Mouse (Mus musculus): ENCODE data around the gene Habp4. TPM values are rescaled to one million over a fixed set of nuclear protein-coding genes. Genes with fewer than 3 reads are reported as not detected.

The Habp4 gene
- total RNA-seq (2021), result 100 to 1,000 TPM; 147 to 149 TPM
- long read RNA-seq, experiment 1, full-length matches to known transcripts, result 332 of 354 reads
- long read RNA-seq, experiment 1, partial matches to known transcripts, result 6 of 354 reads
- long read RNA-seq, experiment 1, other reads (novel, unspliced or antisense), result 16 of 354 reads
- long read RNA-seq, experiment 2, full-length matches to known transcripts, result 486 of 511 reads
- long read RNA-seq, experiment 2, partial matches to known transcripts, result 8 of 511 reads
- long read RNA-seq, experiment 2, other reads (novel, unspliced or antisense), result 17 of 511 reads

- Histone ChIP-seq H3K4me3 (peak within 1 kb of the TSS; percentile 87), H3K27ac (peak within 1 kb of the TSS; percentile 90)
- DNase-seq (ENCODE audit: low spot score in 2 of 2), result peak; percentile 99
- no peak for TF ChIP-seq CTCF (conservative IDR thresholded peaks at IDR 0.05)
These were observed at the start of gene Habp4 for GRCm38 (mm10) chr13:64161548-64161915. Habp4 (plus strand) TSS chr13:64161824.

GRCm38 (mm10) chr13:64117442-64117841 lies 44.2 kb upstream of the Habp4 start:
- DNase-seq (ENCODE audit: low spot score in 2 of 2), result no peak
- TF ChIP-seq CTCF (conservative IDR thresholded peaks at IDR 0.05), result peak; percentile 61

GRCm38 (mm10) chr13:64120760-64121159 lies 40.9 kb upstream of the Habp4 start:
- no peak for TF ChIP-seq CTCF (conservative IDR thresholded peaks at IDR 0.05)
- no peak for DNase-seq (ENCODE audit: low spot score in 2 of 2)
- no peak overlapping the region for H3K4me3 ChIP-seq
- no peak overlapping the region for H3K27ac ChIP-seq

More at GRCm38 (mm10) chr13:64117442-64117841, 44.2 kb upstream of the Habp4 start:
- no peak overlapping the region for H3K27ac ChIP-seq
- no peak overlapping the region for H3K4me3 ChIP-seq

- no peak for DNase-seq (ENCODE audit: low spot score in 2 of 2)
- Histone ChIP-seq H3K4me3 (no peak overlapping the region), H3K27ac (no peak overlapping the region)
- no peak for TF ChIP-seq CTCF (conservative IDR thresholded peaks at IDR 0.05)
These were observed 38.0 kb upstream of the Habp4 start for GRCm38 (mm10) chr13:64123491-64124188.

GRCm38 (mm10) chr13:64124886-64125285 lies 36.7 kb upstream of the Habp4 start:
- H3K4me3 ChIP-seq, result no peak overlapping the region
- TF ChIP-seq CTCF (conservative IDR thresholded peaks at IDR 0.05), result no peak
- H3K27ac ChIP-seq, result no peak overlapping the region
- no peak for DNase-seq (ENCODE audit: low spot score in 2 of 2)

GRCm38 (mm10) chr13:64126316-64126715 lies 35.3 kb upstream of the Habp4 start:
- DNase-seq (ENCODE audit: low spot score in 2 of 2), result no peak
- Histone ChIP-seq H3K4me3 (no peak overlapping the region), H3K27ac (no peak overlapping the region)
- no peak for TF ChIP-seq CTCF (conservative IDR thresholded peaks at IDR 0.05)

GRCm38 (mm10) chr13:64128858-64129615 lies 32.6 kb upstream of the Habp4 start, which contains the start of gene Slc35d2:
Slc35d2 (minus strand) TSS chr13:64129368.
- no peak for TF ChIP-seq CTCF (conservative IDR thresholded peaks at IDR 0.05)
- peak within 1 kb of the TSS; percentile 64 for H3K27ac ChIP-seq
- peak within 1 kb of the TSS; percentile 56 for H3K4me3 ChIP-seq
- no peak for DNase-seq (ENCODE audit: low spot score in 2 of 2)

GRCm38 (mm10) chr13:64129616-64130375 lies 31.8 kb upstream of the Habp4 start:
- Histone ChIP-seq H3K27ac (peak overlapping the region; percentile 64), H3K4me3 (peak overlapping the region; percentile 56)
- peak; percentile 58 for TF ChIP-seq CTCF (conservative IDR thresholded peaks at IDR 0.05)
- peak; percentile 5 to 31 for DNase-seq (ENCODE audit: low spot score in 2 of 2)

- no peak overlapping the region for H3K4me3 ChIP-seq
- no peak for TF ChIP-seq CTCF (conservative IDR thresholded peaks at IDR 0.05)
- no peak overlapping the region for H3K27ac ChIP-seq
- DNase-seq (ENCODE audit: low spot score in 2 of 2), result no peak
These were observed 11.5 kb upstream of the Habp4 start for GRCm38 (mm10) chr13:64150121-64150520.

GRCm38 (mm10) chr13:64152241-64152669 lies 9.4 kb upstream of the Habp4 start:
- no peak for TF ChIP-seq CTCF (conservative IDR thresholded peaks at IDR 0.05)
- H3K27ac ChIP-seq, result peak overlapping the region; percentile 61
- peak; percentile 47 to 67 for DNase-seq (ENCODE audit: low spot score in 2 of 2)
- H3K4me3 ChIP-seq, result peak overlapping the region; percentile 84

GRCm38 (mm10) chr13:64152671-64153082 lies 8.9 kb upstream of the Habp4 start:
- Histone ChIP-seq H3K27ac (peak overlapping the region; percentile 61), H3K4me3 (peak overlapping the region; percentile 84)
- no peak for TF ChIP-seq CTCF (conservative IDR thresholded peaks at IDR 0.05)
- DNase-seq (ENCODE audit: low spot score in 2 of 2), result peak; percentile 15 to 40

GRCm38 (mm10) chr13:64153083-64153682 lies 8.4 kb upstream of the Habp4 start, which contains the start of gene Zfp367:
Zfp367 (minus strand) TSS chr13:64153202.
- Histone ChIP-seq H3K27ac (peak within 1 kb of the TSS; percentile 61), H3K4me3 (peak within 1 kb of the TSS; percentile 84)
- TF ChIP-seq CTCF (conservative IDR thresholded peaks at IDR 0.05), result no peak
- peak; percentile 93 to 96 for DNase-seq (ENCODE audit: low spot score in 2 of 2)

Measured in layer of hippocampus, adult 2 months (tissue).